Mouse (Mus musculus) kidney, adult 2 months (tissue): ENCODE data around the gene Xbp1. TPM values are rescaled to one million over a fixed set of nuclear protein-coding genes. Genes with fewer than 3 reads are reported as not detected.

Source experiments
- DNase-seq: peaks from one replicate; pipeline ENCODE4 v3.0.0; 2021
- H3K27ac ChIP-seq: fragments of 200-500 bp; 2 replicates; pipeline ENCODE4 v1.5.1; 2012; ENCODE audit warnings: low read depth, low read length, control low read depth, inconsistent platforms; ENCODE audit not compliant: insufficient read depth
- H3K27me3 ChIP-seq: fragments of 200-500 bp; replicated peaks from 2 replicates; pipeline ENCODE4 v1.6.1; 2012; ENCODE audit warnings: mild to moderate bottlenecking, moderate library complexity, low read length, inconsistent platforms; ENCODE audit not compliant: control insufficient read depth, insufficient read depth
- H3K36me3 ChIP-seq: fragments of 200-500 bp; 2 replicates; pipeline ENCODE4 v1.6.1; 2012; ENCODE audit warnings: mild to moderate bottlenecking, moderate library complexity, low read length, inconsistent platforms; ENCODE audit not compliant: control insufficient read depth, insufficient read depth
- H3K4me1 ChIP-seq: fragments of 200-500 bp; 2 replicates; pipeline ENCODE4 v1.6.1; 2011; ENCODE audit warnings: low read length; ENCODE audit not compliant: control insufficient read depth, insufficient read depth
- H3K4me3 ChIP-seq: fragments of 200-500 bp; 2 replicates; pipeline ENCODE4 v1.5.1; 2011; ENCODE audit warnings: mild to moderate bottlenecking, low read depth, low read length, control low read depth; ENCODE audit not compliant: insufficient read depth
- CTCF ChIP-seq: fragments of 200-500 bp; conservative IDR thresholded peaks from 2 replicates; pipeline ENCODE4 v1.5.1; 2011; ENCODE audit warnings: low read depth, mild to moderate bottlenecking, control low read depth, low read length, moderate library complexity, mixed read lengths; ENCODE audit not compliant: insufficient read depth, insufficient read length
- POLR2A ChIP-seq: fragments of 200-500 bp; IDR thresholded peaks from one replicate; pipeline ENCODE4 v1.6.1; 2011; ENCODE audit warnings: low read depth, low read length, control low read depth
- WGBS: fragments of 180-500 bp; shearing (Covaris S2); methylation state at CpG from one replicate; pipeline ENCODE4 v1.1.7; 2018; 5-methylcytosine and 5-hydroxymethylcytosine counted together
- polyA plus RNA-seq: library from polyadenylated mRNA; depleted of rRNA; stranded (reverse); fragments of >200 nt; gene quantifications from 2 replicates; pipeline ENCODE4 v1.2.3, GENCODE M21; 2012

Gene Xbp1
- polyA plus RNA-seq, 1 experiment, result 99.8 TPM

DNA sequence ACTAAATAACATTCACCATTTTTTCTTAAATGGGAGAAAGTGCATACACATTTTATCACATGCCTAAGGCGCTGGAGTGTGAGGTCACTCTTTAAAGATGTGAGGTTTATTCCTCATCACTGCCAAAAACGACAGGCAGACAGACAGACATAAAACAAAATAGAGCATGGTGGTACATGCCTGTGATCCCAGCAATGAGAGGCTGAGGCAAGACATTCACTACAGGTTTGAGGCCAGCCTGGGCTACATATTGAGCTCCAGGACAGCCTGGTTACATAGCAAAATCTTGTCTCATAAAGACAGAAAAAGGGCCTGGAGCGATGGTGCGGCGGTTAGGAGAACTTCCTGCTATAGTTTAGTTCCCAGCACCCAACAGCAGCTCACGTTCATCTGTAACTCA, 5.3 kb upstream of the Xbp1 start:
- no peaks in the 10 kb centered on the region for H3K27me3 ChIP-seq
- no peak overlapping the region for H3K4me3 ChIP-seq
- TF ChIP-seq POLR2A (no peak), CTCF (no peak)
- no peak overlapping the region for H3K27ac ChIP-seq
- H3K4me1 ChIP-seq, result peaks cover 5% of the 10 kb centered on the region; the same call in 1 of the 2 replicates
- H3K36me3 ChIP-seq, result no peaks in the 10 kb centered on the region
- DNase-seq, result no peak
- 85% methylated on average over 6 of the region's 6 CpGs for WGBS

GRCm38 (mm10) chr11:5515655-5516054, 4.8 kb upstream of the Xbp1 start:
- WGBS, result 86% methylated on average over 6 of the region's 6 CpGs
- no peak for TF ChIP-seq CTCF
- TF ChIP-seq POLR2A, result no peak
- DNase-seq, result no peak
- H3K4me1 ChIP-seq, result peaks cover 5% of the 10 kb centered on the region; the same call in 1 of the 2 replicates
- H3K27ac ChIP-seq, result no peak overlapping the region
- no peaks in the 10 kb centered on the region for H3K27me3 ChIP-seq
- no peaks in the 10 kb centered on the region for H3K36me3 ChIP-seq
- no peak overlapping the region for H3K4me3 ChIP-seq

GRCm38 (mm10) chr11:5516151-5516550, 4.3 kb upstream of the Xbp1 start:
- no peak overlapping the region for H3K27ac ChIP-seq
- no peaks in the 10 kb centered on the region for H3K27me3 ChIP-seq
- no peak overlapping the region for H3K4me3 ChIP-seq
- no peak for TF ChIP-seq CTCF
- TF ChIP-seq POLR2A, result no peak
- no peak for DNase-seq
- no peaks in the 10 kb centered on the region for H3K36me3 ChIP-seq
- H3K4me1 ChIP-seq, result peaks cover 5% of the 10 kb centered on the region; the same call in 1 of the 2 replicates
- WGBS, result 66% methylated on average over 7 of the region's 7 CpGs

GRCm38 (mm10) chr11:5516617-5517016, 3.8 kb upstream of the Xbp1 start:
- TF ChIP-seq POLR2A, result no peak
- TF ChIP-seq CTCF, result no peak
- H3K36me3 ChIP-seq, result no peaks in the 10 kb centered on the region
- no peak overlapping the region for H3K4me3 ChIP-seq
- H3K27me3 ChIP-seq, result no peaks in the 10 kb centered on the region
- no peak for DNase-seq
- peaks cover 5% of the 10 kb centered on the region; the same call in 1 of the 2 replicates for H3K4me1 ChIP-seq
- no peak overlapping the region for H3K27ac ChIP-seq
- 95% methylated on average over 14 of the region's 14 CpGs for WGBS

- no peaks in the 10 kb centered on the region for H3K27me3 ChIP-seq
- DNase-seq, result no peak
- H3K27ac ChIP-seq, result no peak overlapping the region
- TF ChIP-seq POLR2A, result no peak
- no peak for TF ChIP-seq CTCF
- H3K4me1 ChIP-seq, result peaks cover 6% of the 10 kb centered on the region; the same call in 1 of the 2 replicates
- H3K36me3 ChIP-seq, result peaks cover under 1% of the 10 kb centered on the region; the same call in 1 of the 2 replicates
- no peak overlapping the region for H3K4me3 ChIP-seq
- 84% methylated on average over 6 of the region's 6 CpGs for WGBS
Observed at GRCm38 (mm10) chr11:5517346-5517745, 3.1 kb upstream of the Xbp1 start.

DNA sequence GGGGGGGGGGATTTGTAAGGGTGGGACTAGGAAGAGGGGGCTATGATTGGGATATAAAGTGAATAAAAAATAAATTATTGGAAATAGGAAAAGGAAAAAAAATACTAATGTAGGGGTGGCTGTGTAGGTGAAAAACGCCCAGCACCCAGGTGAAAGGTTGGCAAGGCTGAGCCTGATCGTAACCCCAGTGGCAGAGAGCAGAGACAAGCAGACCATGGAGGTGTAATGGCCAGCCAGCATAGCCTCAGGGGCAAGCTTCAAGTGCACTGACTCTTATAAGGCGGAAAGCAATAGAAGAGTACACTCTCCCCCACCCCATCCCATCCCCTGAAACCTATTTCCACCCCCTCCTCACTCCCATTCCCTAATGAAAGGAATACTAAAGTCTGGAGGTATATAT, 778 bp upstream of the Xbp1 start:
- no peak for TF ChIP-seq CTCF
- TF ChIP-seq POLR2A, result no peak
- peaks cover 14% of the 10 kb centered on the region for H3K36me3 ChIP-seq
- H3K27ac ChIP-seq, result no peak overlapping the region
- H3K4me3 ChIP-seq, result no peak overlapping the region
- no peaks in the 10 kb centered on the region for H3K27me3 ChIP-seq
- WGBS, result 62% methylated on average over 3 of the region's 3 CpGs
- DNase-seq, result no peak
- H3K4me1 ChIP-seq, result peaks cover 12% of the 10 kb centered on the region

GRCm38 (mm10) chr11:5521266-5521515, 732 bp downstream of the Xbp1 start:
- DNase-seq, result no peak
- Histone ChIP-seq H3K4me3 (peak overlapping the region; percentile 92), H3K27me3 (no peaks in the 10 kb centered on the region), H3K36me3 (peaks cover 25% of the 10 kb centered on the region), H3K27ac (peak overlapping the region; percentile 68), H3K4me1 (peaks cover 12% of the 10 kb centered on the region)
- under 1% methylated on average over 13 of the region's 13 CpGs for WGBS
- TF ChIP-seq CTCF, result no peak
- TF ChIP-seq POLR2A, result no peak
